Mouse (Mus musculus): ENCODE data around the gene Hist1h4m. TPM values are rescaled to one million over a fixed set of nuclear protein-coding genes. Genes with fewer than 3 reads are reported as not detected.

The Hist1h4m gene
- 29.9 TPM for polyA plus RNA-seq (2017; shearing (Covaris generic))

GRCm38 (mm10) chr13:21811539-21811938 is at the start of gene Hist1h4m:
Hist1h4m (plus strand) TSS chr13:21811746.

GRCm38 (mm10) chr13:21779767-21780731 is 31.5 kb upstream of the Hist1h4m start, which contains the start of gene Hist1h1b:
Hist1h1b (minus strand) TSS chr13:21780625.

GRCm38 (mm10) chr13:21783255-21783617 is 28.3 kb upstream of the Hist1h4m start, which contains the start of gene Hist1h3i:
Hist1h3i (minus strand) TSS chr13:21783370.

GRCm38 (mm10) chr13:21786899-21787629 is 24.5 kb upstream of the Hist1h4m start, which contains the start of the genes Hist1h2an and Hist1h2bp:
Hist1h2an (minus strand) TSS chr13:21787218.
Hist1h2bp (plus strand) TSS chr13:21787461.

GRCm38 (mm10) chr13:21810073-21810472 is 1.5 kb upstream of the Hist1h4m start, which contains the start of the genes Hist1h2bq and Hist1h2ao:
Hist1h2bq (minus strand) TSS chr13:21810197.
Hist1h2ao (plus strand) TSS chr13:21810465.

GRCm38 (mm10) chr13:21831418-21832394 is 20.2 kb downstream of the Hist1h4m start, which contains the start of gene Hist1h4n:
Hist1h4n (minus strand) TSS chr13:21832196.

GRCm38 (mm10) chr13:21833461-21833860 is 21.9 kb downstream of the Hist1h4m start, which contains the start of the genes Hist1h2ap and Hist1h2br:
Hist1h2ap (minus strand) TSS chr13:21833507.
Hist1h2br (plus strand) TSS chr13:21833743.

Other genes with a start within 250 kb of the Hist1h4m start
- not detected for gene Olfr1364, start 230.0 kb upstream of the Hist1h4m start, polyA plus RNA-seq (2017; shearing (Covaris generic))
- gene Olfr1362, start 197.7 kb upstream of the Hist1h4m start, polyA plus RNA-seq (2017; shearing (Covaris generic)): not detected
- not detected for gene Olfr11, start 169.2 kb upstream of the Hist1h4m start, polyA plus RNA-seq (2017; shearing (Covaris generic))
- gene Olfr1361, start 148.4 kb upstream of the Hist1h4m start, polyA plus RNA-seq (2017; shearing (Covaris generic)): not detected
- gene Olfr1360, start 134.3 kb upstream of the Hist1h4m start, polyA plus RNA-seq (2017; shearing (Covaris generic)): not detected
- gene Olfr1359, start 113.6 kb upstream of the Hist1h4m start, polyA plus RNA-seq (2017; shearing (Covaris generic)): not detected
- not detected for gene Hist1h2bl, start 95.6 kb upstream of the Hist1h4m start, polyA plus RNA-seq (2017; shearing (Covaris generic))
- gene Hist1h2ai, start 95.3 kb upstream of the Hist1h4m start, polyA plus RNA-seq (2017; shearing (Covaris generic)): not detected
- 1.7 TPM for gene Hist1h3h, start 94.1 kb upstream of the Hist1h4m start, polyA plus RNA-seq (2017; shearing (Covaris generic))
- not detected for gene Hist1h2bm, start 89.7 kb upstream of the Hist1h4m start, polyA plus RNA-seq (2017; shearing (Covaris generic))
- 1.1 TPM for gene Hist1h4j, start 76.7 kb upstream of the Hist1h4m start, polyA plus RNA-seq (2017; shearing (Covaris generic))
- gene Hist1h4k, start 61.2 kb upstream of the Hist1h4m start, polyA plus RNA-seq (2017; shearing (Covaris generic)): 10.0 TPM
- gene Hist1h2ak, start 57.9 kb upstream of the Hist1h4m start, polyA plus RNA-seq (2017; shearing (Covaris generic)): 4.1 TPM
- 2.5 TPM for gene Hist1h2bn, start 57.6 kb upstream of the Hist1h4m start, polyA plus RNA-seq (2017; shearing (Covaris generic))
- 0.97 TPM for gene Hist1h1b, start 31.1 kb upstream of the Hist1h4m start, polyA plus RNA-seq (2017; shearing (Covaris generic))
- gene Hist1h3i, start 28.4 kb upstream of the Hist1h4m start, polyA plus RNA-seq (2017; shearing (Covaris generic)): 1.9 TPM
- 2.3 TPM for gene Hist1h2an, start 24.5 kb upstream of the Hist1h4m start, polyA plus RNA-seq (2017; shearing (Covaris generic))
- not detected for gene Hist1h2bp, start 24.3 kb upstream of the Hist1h4m start, polyA plus RNA-seq (2017; shearing (Covaris generic))
- gene Hist1h2bq, start 1.5 kb upstream of the Hist1h4m start, polyA plus RNA-seq (2017; shearing (Covaris generic)): 6.5 TPM
- gene Hist1h2ao, start 1.3 kb upstream of the Hist1h4m start, polyA plus RNA-seq (2017; shearing (Covaris generic)): 14.0 TPM
- 31.0 TPM for gene Hist1h4n, start 20.4 kb downstream of the Hist1h4m start, polyA plus RNA-seq (2017; shearing (Covaris generic))
- gene Hist1h2ap, start 21.8 kb downstream of the Hist1h4m start, polyA plus RNA-seq (2017; shearing (Covaris generic)): 68.0 TPM
- gene Hist1h2br, start 22.0 kb downstream of the Hist1h4m start, polyA plus RNA-seq (2017; shearing (Covaris generic)): 6.1 TPM
- gene Zfp184, start 133.3 kb downstream of the Hist1h4m start, polyA plus RNA-seq (2017; shearing (Covaris generic)): 0.66 TPM
- gene Pom121l2, start 169.4 kb downstream of the Hist1h4m start, polyA plus RNA-seq (2017; shearing (Covaris generic)): not detected
- gene Prss16, start 198.0 kb downstream of the Hist1h4m start, polyA plus RNA-seq (2017; shearing (Covaris generic)): 0.34 TPM
- not detected for gene Hist1h2ah, start 223.8 kb downstream of the Hist1h4m start, polyA plus RNA-seq (2017; shearing (Covaris generic))
- not detected for gene Hist1h2bk, start 224.1 kb downstream of the Hist1h4m start, polyA plus RNA-seq (2017; shearing (Covaris generic))
- 10.6 TPM for gene Hist1h4i, start 229.6 kb downstream of the Hist1h4m start, polyA plus RNA-seq (2017; shearing (Covaris generic))
- gene Hist1h2ag, start 231.2 kb downstream of the Hist1h4m start, polyA plus RNA-seq (2017; shearing (Covaris generic)): not detected
- 2.5 TPM for gene Hist1h2bj, start 231.5 kb downstream of the Hist1h4m start, polyA plus RNA-seq (2017; shearing (Covaris generic))

Data from naive thymus-derived CD4-positive, alpha-beta T cell, adult 5 months (primary cell).